Mouse (Mus musculus): Measurements from ENCODE around the gene Ptprd.

Ptprd gene

DNA sequence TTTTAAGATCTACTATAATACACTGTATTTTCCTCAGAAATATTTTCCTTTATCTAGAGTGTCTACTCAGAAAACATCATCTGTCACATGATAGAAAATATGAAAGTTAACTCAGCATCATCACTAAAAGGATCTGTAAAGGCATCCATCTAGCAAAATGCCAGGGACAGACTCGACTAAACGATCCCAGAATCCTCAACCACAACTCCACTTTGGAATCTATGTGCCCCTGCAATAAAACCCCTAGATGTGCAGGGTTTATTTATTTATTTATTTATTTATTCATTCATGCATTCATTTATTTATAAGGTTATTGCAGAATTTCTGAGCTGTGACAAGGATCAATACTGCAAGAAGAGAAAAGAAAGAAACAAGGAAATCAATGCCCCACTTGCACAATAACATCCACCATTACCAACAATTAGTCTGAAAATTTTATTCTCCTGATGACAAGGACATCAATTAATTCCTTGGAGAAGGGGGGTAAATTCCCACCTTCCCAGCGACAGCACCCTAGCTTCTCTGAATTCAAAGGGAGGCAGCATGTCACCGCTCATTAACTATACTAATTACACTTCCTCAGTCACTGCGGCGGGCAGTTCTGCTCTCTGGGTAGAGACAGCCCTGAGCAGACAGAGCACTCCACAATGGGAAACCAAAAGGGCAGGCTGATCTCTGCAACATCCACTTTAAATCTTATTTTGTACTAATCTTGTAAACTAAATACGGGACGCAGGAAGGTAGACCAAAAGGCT lies 2186.0 kb downstream of the Ptprd start:
- no peak for DNase-seq (ENCODE audit: low read depth, low spot score)

GRCm38 (mm10) chr4:76024502-76024821 lies 2187.3 kb downstream of the Ptprd start:
- DNase-seq (ENCODE audit: low read depth, low spot score), result peak; percentile 32

DNA sequence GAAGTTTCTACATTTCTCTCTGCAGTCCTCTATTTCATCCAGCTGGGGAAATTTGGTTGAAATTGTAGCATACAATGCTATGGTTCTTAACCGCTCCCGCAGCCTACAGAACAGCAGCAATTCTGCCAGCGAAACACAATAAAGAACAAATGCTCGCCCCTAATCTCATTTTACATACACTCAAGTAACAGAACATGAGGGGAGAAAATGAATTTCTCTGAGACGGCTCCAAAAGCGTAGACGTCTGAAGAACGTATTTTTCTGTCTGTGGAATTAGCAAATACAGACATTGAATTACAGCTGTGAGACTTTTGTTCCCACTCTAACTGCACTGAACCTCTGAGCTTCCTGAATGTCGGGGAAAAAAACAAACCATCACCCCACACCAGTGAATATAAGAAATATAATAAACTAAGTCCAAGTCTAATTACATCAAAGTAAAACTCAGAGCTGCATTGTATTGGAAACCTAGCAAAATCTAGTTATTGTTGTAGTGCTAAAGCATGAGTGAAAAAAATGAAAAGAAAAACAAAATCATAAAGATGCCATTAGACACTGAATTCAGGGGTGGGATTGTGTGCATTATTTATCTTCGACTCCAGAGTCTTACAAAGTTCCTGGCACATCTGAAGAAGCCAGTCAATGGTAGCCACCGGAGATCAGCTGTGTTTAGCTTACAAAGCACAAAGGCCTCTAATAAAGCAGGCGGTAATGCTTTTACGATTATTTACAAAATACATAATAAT lies 2187.8 kb downstream of the Ptprd start:
- DNase-seq (ENCODE audit: low read depth, low spot score), result no peak

GRCm38 (mm10) chr4:76021670-76022069 lies 2190.1 kb downstream of the Ptprd start:
- DNase-seq (ENCODE audit: low read depth, low spot score), result no peak

- DNase-seq (ENCODE audit: low read depth, low spot score), result no peak
These were observed 2196.7 kb downstream of the Ptprd start for GRCm38 (mm10) chr4:76015026-76015425.

- no peak for DNase-seq (ENCODE audit: low read depth, low spot score)
These were observed 2197.5 kb downstream of the Ptprd start for GRCm38 (mm10) chr4:76014151-76014840.

DNA sequence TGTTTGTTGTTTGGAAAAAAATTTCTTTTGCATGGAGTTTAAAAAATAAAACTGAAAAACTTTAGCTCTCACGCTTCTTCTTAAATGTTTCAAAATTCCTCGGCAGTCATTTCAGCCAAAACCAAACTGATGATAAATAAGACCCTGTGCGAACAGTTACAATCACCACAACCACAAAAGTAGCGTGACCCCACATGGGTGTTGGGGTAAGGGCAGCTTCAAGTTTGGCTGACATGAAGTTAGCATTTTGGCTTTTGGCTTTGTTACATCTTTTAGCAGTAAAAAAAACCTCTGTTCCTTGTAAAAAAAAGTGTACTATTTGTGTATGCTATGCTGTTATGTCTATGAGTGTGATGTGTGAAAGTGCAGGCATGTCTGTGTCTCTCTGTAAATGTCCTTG lies 2203.2 kb downstream of the Ptprd start:
- no peak for DNase-seq (ENCODE audit: low read depth, low spot score)

- no peak for DNase-seq (ENCODE audit: low read depth, low spot score)
These were observed 2204.5 kb downstream of the Ptprd start for GRCm38 (mm10) chr4:76007219-76007618.

- peak; percentile 52 for DNase-seq (ENCODE audit: low read depth, low spot score)
These were observed 2205.0 kb downstream of the Ptprd start for GRCm38 (mm10) chr4:76006717-76007116.

DNA sequence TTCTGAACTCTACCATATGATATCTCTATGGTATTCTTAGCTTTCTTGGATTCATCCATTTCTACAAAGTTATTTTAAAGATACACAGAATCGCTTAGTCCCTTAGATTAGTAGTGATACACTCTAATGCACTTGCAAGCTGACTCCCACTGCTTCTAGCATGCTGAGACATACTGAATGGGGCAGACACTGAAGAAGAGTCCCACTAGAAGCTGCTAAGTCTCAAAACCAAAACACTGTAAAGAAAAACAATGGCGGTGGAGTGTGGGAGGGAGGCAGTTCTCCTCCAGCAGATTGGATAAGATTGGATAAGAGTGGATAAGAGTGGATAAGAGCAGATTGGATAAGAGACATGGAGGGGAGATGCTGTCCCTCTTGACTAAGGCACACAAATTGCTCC lies 2207.6 kb downstream of the Ptprd start:
- no peak for DNase-seq (ENCODE audit: low read depth, low spot score)

DNA sequence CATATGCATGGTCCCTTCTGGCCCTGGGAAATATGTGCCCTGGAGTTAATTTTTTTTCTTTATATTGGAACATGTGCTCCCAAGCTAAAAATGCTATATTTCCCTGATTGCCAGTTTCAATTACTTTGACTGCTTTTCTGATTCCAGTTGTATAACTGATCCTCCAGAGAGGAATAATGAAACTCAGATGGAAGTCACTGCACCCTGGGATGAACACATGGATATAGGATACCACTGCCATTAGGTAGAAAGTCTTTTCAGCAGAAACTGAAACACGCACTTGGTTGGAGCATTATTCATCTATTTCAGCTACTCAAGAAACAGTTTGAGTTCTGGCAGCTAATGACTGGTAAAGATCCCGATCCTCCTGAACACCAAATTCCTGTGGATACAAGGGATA lies 2211.5 kb downstream of the Ptprd start:
- DNase-seq (ENCODE audit: low read depth, low spot score), result no peak

- no peak for DNase-seq (ENCODE audit: low read depth, low spot score)
These were observed 2215.9 kb downstream of the Ptprd start for GRCm38 (mm10) chr4:75995841-75996240.

DNA sequence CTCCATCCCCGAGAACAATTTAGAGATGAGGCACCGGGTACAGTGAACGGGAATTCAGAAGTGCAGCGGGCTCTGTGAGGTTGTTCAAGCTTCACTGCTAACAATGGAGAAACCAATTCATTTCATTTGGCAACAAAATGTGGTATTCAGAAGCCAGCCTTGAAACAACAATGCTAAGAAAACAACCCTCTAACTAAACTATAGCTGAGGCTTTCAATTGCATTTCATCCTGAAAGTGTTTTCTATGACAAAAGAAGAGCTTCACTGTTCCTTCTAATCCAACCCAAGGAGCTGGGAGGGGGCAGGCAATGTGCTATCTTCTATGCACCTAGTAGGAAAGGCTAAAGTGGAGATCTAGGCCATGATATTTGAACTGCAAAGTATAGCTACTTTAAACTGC lies 2217.2 kb downstream of the Ptprd start:
- DNase-seq (ENCODE audit: low read depth, low spot score), result no peak

- no peak for DNase-seq (ENCODE audit: low read depth, low spot score)
These were observed 2218.7 kb downstream of the Ptprd start for GRCm38 (mm10) chr4:75993092-75993491.

- DNase-seq (ENCODE audit: low read depth, low spot score), result peak; percentile 64
These were observed 2220.0 kb downstream of the Ptprd start for GRCm38 (mm10) chr4:75991621-75992245.

DNA sequence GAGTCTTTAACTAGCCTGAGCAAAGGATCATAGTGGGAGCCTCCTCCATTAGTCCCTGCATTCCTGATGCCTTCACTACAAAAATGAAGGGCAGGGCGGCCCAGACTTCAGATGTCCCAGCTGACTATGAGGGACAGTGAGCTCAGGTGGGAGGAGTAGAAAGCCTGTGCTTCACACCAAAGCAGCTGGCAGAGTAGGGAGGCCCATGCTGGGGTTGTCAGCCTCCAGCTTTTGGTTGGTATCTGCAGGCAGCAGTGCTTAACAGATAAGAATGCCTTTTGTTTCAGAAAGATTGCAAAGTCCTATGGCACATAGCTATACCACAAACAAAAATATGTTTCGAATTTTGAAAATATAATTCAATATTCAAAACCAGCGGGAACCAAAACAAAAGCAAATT lies 2237.0 kb downstream of the Ptprd start:
- no peak for DNase-seq (ENCODE audit: low read depth, low spot score)

GRCm38 (mm10) chr4:75973322-75973721 lies 2238.4 kb downstream of the Ptprd start:
- DNase-seq (ENCODE audit: low read depth, low spot score), result peak; percentile 56

DNA sequence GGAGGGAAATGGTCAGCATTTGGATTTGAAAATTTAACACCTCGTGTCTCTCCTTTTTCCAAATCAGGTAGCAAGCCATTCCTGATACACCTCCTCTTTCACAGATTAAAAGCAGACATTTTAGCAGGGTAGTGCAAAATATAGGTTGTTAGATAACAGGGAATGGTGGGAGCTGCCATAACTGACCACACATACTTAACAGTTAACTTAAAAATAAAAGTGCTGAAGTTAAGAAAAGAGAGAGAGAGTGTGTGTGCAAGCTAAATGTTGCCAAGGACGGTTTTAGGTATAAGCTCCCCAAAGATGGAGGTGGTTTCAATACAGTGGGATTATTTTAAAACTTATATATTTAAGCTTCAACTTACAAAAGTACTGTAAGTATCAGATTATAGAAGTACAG lies 2241.8 kb downstream of the Ptprd start:
- no peak for DNase-seq (ENCODE audit: low read depth, low spot score)

- DNase-seq (ENCODE audit: low read depth, low spot score), result no peak
These were observed 2243.1 kb downstream of the Ptprd start for GRCm38 (mm10) chr4:75968618-75969017.

DNA sequence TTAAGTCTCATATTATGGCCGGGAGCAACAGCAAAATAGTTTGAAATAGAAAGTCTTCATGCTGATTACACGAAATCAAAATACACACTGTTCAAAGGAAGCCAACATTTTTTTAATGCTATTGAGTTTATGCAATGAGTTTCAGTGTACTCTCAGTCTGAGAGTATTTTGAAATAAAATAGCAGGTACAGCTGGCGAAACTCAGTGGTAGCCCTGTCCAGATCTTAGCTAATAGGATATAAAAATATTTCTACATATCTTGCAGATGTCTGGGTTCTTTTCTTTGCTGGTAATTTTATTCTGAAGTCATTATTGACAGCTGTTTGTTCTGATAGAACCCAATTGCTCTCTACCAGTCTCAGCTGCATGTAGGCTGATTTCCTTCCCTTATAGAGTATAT lies 2246.0 kb downstream of the Ptprd start:
- no peak for DNase-seq (ENCODE audit: low read depth, low spot score)

- no peak for DNase-seq (ENCODE audit: low read depth, low spot score)
These were observed 2248.8 kb downstream of the Ptprd start for GRCm38 (mm10) chr4:75962916-75963315.

DNA sequence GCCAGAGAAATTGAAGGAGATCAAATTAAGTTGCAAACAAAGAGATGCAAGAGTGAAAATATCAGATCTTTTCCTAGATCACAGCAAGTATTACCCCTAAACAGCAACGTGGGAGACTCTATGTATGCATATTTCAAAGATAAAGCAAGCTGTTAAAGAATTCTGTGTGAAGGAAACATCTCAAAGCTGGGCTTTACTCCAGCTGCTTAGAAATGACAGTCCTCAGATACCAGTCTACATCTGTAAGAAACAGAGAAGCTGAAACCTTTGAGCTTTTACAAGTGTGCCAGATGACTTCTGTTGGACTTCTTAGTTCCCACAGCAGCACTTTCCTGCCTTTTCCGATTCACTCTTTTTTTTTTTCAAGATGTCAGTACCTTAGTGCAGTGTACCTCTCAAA lies 2249.9 kb downstream of the Ptprd start:
- DNase-seq (ENCODE audit: low read depth, low spot score), result no peak
